Comparison of ENCODE assay signal across 8 mouse cellular contexts in the genomic region with DNA sequence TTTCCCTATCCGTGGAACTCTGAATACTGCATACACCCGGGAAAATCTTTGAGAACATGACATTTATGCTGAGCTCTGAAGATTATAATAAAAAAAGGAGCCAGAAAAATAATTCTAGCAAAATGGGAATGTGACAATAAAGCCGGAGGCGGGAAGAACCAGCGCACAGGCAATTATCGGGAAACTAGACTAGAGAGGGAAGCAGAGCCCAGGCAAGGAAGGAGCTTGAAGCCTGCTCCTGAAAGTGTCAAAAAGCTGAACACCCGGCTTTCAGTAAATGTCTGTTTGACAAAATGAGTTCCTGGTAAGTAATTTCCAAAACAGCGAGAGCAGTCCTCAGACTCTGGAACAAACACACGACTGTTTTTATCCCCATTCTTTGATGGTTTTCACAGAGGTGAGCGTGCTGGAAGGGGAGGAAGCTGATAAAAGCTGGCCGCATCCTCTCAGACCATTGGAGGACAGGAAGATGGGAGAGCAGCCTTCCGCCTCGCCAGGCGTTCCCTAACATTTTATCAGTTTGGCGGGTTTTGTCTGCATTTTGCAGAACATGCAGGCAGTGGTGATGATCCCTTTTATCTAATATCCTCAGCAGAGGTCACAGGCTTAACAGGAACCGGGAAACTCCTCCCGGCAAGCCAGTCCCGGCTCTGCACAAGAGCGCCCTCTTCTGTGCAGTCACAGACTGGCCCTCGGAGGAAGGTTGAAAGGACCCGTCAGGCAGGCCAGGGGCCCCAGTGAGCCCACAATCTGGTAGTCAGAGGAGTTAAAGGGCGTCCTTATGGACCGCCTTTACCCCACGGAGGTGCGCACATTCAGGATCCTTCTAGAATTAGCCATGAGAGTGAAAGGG.
A peak's percentile ranks its signal among the peaks of the same experiment; 100 is the strongest.
DNase-seq lines count a peak whose midpoint lies in the region; ATAC-seq and TF ChIP-seq lines count a peak whose summit lies in the region.

No protein-coding gene starts in this region.

- peaks cover 4% of the 10 kb centered on the region for H3K4me1 ChIP-seq in forebrain, embryonic 16.5 days (replicated peaks; ENCODE audit: control insufficient read depth, insufficient read depth, low read length)
- H3K4me1 ChIP-seq in liver, postnatal 0 days (ENCODE audit: insufficient read depth): no peaks in the 10 kb centered on the region

- TF ChIP-seq CTCF in liver, postnatal 0 days (IDR thresholded peaks at IDR 0.05; ENCODE audit: low read depth): peak; percentile 87

- peak; percentile 17 to 49 for DNase-seq in CD8-positive naive resting alpha-beta T cell, adult 2 months (ENCODE audit: low read depth in 2 of 2, low spot score in 2 of 2)
- DNase-seq in heart, postnatal 25 days (ENCODE audit: low spot score): peak; percentile 41
- peak; percentile 11 for DNase-seq in large intestine, adult 2 months (ENCODE audit: low read depth, low spot score)
- peak; percentile 80 for DNase-seq in liver, postnatal 0 days
- DNase-seq in testis, postnatal 10 days (ENCODE audit: low spot score): peak; percentile 84

- H3K9me3 ChIP-seq in forebrain, embryonic 16.5 days (ENCODE audit: control insufficient read depth, low read length): no peaks in the 10 kb centered on the region
- no peaks in the 10 kb centered on the region for H3K9me3 ChIP-seq in liver, postnatal 0 days (ENCODE audit: low read length)

- peak overlapping the region; percentile 59 for H3K4me2 ChIP-seq in forebrain, embryonic 16.5 days (ENCODE audit: low read length)
- peak overlapping the region; percentile 47 for H3K4me2 ChIP-seq in liver, postnatal 0 days (ENCODE audit: low read depth, low read length)

- no peaks in the 10 kb centered on the region for H3K36me3 ChIP-seq in forebrain, embryonic 16.5 days (ENCODE audit: control insufficient read depth, insufficient read depth)
- no peaks in the 10 kb centered on the region for H3K36me3 ChIP-seq in liver, postnatal 0 days (replicated peaks; ENCODE audit: insufficient read depth, low read length)

- no peak overlapping the region for H3K27ac ChIP-seq in forebrain, embryonic 16.5 days (ENCODE audit: low read length)
- no peak overlapping the region for H3K27ac ChIP-seq in liver, postnatal 0 days (ENCODE audit: low read depth)

- peak; percentile 82 for ATAC-seq in cerebellum, adult (ENCODE audit: insufficient number of reproducible peaks, low FRiP score, low TSS enrichment)
- ATAC-seq in forebrain, embryonic 16.5 days: peak; percentile 78
- ATAC-seq in liver, postnatal 0 days: peak; percentile 53; the same call in 1 of the 2 replicates
- ATAC-seq in neutrophil, adult 5-6 weeks (ENCODE audit: extremely low read depth, insufficient number of reproducible peaks, low FRiP score, poor library complexity, severe bottlenecking): 0 out of 2 replicates have a peak, but pooled peaks have one; percentile 34

- H3K9ac ChIP-seq in forebrain, embryonic 16.5 days (replicated peaks; ENCODE audit: low read depth, low read length): peak overlapping the region; percentile 43
- no peak overlapping the region for H3K9ac ChIP-seq in liver, postnatal 0 days (replicated peaks)

- WGBS in forebrain, embryonic 16.5 days: 13% methylated on average over 25 of the region's 25 CpGs
- 19% methylated on average over 25 of the region's 25 CpGs for WGBS in large intestine, adult 2 months
- WGBS in liver, postnatal 0 days (ENCODE audit: insufficient replicate concordance): 14% methylated on average over 25 of the region's 25 CpGs

- intact Hi-C loops in heart, postnatal 25 days (cut with DNase I): no loop called here

- TF ChIP-seq EP300 in liver, postnatal 0 days (IDR thresholded peaks at IDR 0.05; ENCODE audit: low read depth): no peak

- no peaks in the 10 kb centered on the region for H3K27me3 ChIP-seq in forebrain, embryonic 16.5 days (replicated peaks; ENCODE audit: control insufficient read depth, insufficient read depth, low read length)
- 0 out of 2 replicates have a peak, but pooled peaks cover 3% of the 10 kb centered on the region for H3K27me3 ChIP-seq in liver, postnatal 0 days (ENCODE audit: insufficient read depth, low read length)

- peak overlapping the region; percentile 35 for H3K4me3 ChIP-seq in forebrain, embryonic 16.5 days (replicated peaks; ENCODE audit: low read length)
- H3K4me3 ChIP-seq in liver, postnatal 0 days (ENCODE audit: low read depth, low read length): no peak overlapping the region

Comparison
In these comparisons a context has a peak if more than half of its experiments do, and no peak if none do; other contexts are left out.
1. DNase-seq: peak in every context shown above with its lines; median percentile 84 in testis, postnatal 10 days; 80 in liver, postnatal 0 days; 41 in heart, postnatal 25 days; 33 in CD8-positive naive resting alpha-beta T cell, adult 2 months; 11 in large intestine, adult 2 months.